Mouse (Mus musculus) limb, embryonic 15.5 days (tissue): ENCODE measurements around the gene Pou2af1. TPM values are rescaled to one million over a fixed set of nuclear protein-coding genes. Genes with fewer than 3 reads are reported as not detected.

Experiments
- ATAC-seq: fragments of 200-750 bp; cut with Nextera tagmentation; 2 replicates; pipeline ENCODE4 v1.8.0; 2017; ENCODE audit warnings: low read depth, moderate TSS enrichment; ENCODE audit not compliant: insufficient number of reproducible peaks, low FRiP score, low TSS enrichment
- H3K27ac ChIP-seq: fragments of 300-500 bp; sonication (generic); 2 replicates; pipeline ENCODE4 v1.5.1; 2015; ENCODE audit warnings: moderate library complexity, mild to moderate bottlenecking, inconsistent platforms
- H3K27me3 ChIP-seq: fragments of 300-500 bp; sonication (generic); 2 replicates; pipeline ENCODE4 v1.6.1; 2015; ENCODE audit warnings: inconsistent platforms
- H3K36me3 ChIP-seq: fragments of 300-500 bp; sonication (generic); 2 replicates; pipeline ENCODE4 v1.6.1; 2015; ENCODE audit warnings: inconsistent platforms
- H3K4me1 ChIP-seq: fragments of 300-500 bp; sonication (generic); 2 replicates; pipeline ENCODE4 v1.6.1; 2015; ENCODE audit warnings: inconsistent platforms
- H3K4me2 ChIP-seq: fragments of 300-500 bp; sonication (generic); 2 replicates; pipeline ENCODE4 v1.6.1; 2015; ENCODE audit warnings: mild to moderate bottlenecking, inconsistent platforms
- H3K4me3 ChIP-seq: fragments of 300-500 bp; sonication (generic); 2 replicates; pipeline ENCODE4 v1.5.1; 2015; ENCODE audit warnings: mild to moderate bottlenecking, inconsistent platforms
- H3K9ac ChIP-seq: fragments of 300-500 bp; sonication (generic); 2 replicates; pipeline ENCODE4 v1.6.1; 2015; ENCODE audit warnings: inconsistent platforms
- H3K9me3 ChIP-seq: fragments of 300-500 bp; sonication (generic); 2 replicates; pipeline ENCODE4 v1.6.1; 2016; ENCODE audit warnings: inconsistent platforms
- WGBS: fragments of 180-500 bp; shearing (Covaris S2); methylation state at CpG from one replicate; pipeline ENCODE4 v1.1.7; 2015; 5-methylcytosine and 5-hydroxymethylcytosine counted together
- polyA plus RNA-seq: library from polyadenylated mRNA; unstranded; fragments of >200 nt; fragmentation: Nextera tagmentation; extraction: Ambion mirVana; gene quantifications from 2 replicates; pipeline ENCODE4 v1.2.1, GENCODE M21; 2015

Gene Pou2af1
- polyA plus RNA-seq, 1 experiment from 2014 or later = 0.08 TPM

DNA sequence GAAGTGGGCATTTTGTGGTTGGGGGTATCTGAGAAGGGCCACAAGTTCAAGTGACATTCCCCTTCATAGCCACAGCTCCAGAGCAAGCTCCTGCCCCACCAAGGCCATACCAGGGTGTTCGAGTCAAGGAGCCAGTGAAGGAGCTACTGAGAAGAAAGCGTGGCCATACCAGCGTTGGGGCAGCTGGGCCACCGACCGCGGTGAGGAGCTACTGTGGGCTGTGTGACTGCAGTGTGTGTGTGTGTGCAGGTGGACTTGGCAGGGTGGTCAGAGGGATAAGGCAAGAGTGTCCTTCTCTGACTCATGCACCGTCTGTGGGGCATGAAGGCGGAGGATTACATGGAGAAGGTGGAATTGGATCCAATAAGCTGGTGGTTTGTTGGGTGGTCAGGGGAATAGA, 18.7 kb downstream of the Pou2af1 start:
- no peaks in the 10 kb centered on the region for H3K4me1 ChIP-seq

DNA sequence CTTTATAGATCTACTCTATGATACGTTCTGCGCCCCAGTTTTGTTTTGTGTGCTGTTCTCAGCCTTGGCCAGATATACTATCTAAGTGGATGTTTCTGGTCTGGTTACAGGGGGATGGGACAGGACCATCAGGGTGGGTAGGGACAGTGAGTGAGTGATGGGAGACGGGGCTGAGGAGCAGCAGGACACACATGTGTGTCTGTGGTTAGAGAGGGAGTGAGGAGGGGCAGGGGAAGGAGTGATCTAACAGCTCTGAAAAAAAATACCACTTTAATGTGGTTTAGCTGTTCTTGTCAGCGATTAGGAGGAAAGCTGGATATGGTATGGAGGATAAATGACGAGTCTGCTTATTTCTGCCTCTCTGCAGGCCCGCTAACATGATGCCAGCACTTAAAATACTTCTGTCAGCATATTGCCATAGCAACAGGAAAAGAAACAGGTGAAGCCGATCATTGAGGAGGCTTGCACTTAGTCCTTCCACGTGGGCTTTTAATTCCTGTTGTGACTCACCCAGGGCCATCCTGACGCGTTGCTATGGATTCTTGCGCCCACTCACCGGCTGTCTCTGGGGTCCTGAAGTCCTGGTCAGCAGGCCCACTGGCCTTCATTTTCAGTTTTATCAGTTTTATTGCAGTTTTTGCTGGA, 25.4 kb downstream of the Pou2af1 start:
- Histone ChIP-seq H3K4me1 (peaks cover 5% of the 10 kb centered on the region; the same call in 1 of the 2 replicates), H3K36me3 (no peaks in the 10 kb centered on the region), H3K9ac (no peak overlapping the region), H3K27ac (no peak overlapping the region), H3K4me3 (no peak overlapping the region), H3K27me3 (no peaks in the 10 kb centered on the region), H3K4me2 (no peak overlapping the region), H3K9me3 (no peaks in the 10 kb centered on the region)
- ATAC-seq = no peak
- 55% methylated on average over 12 of the region's 12 CpGs for WGBS

More for the DNA sequence above, 18.7 kb downstream of the Pou2af1 start:
- WGBS = 91% methylated on average over 8 of the region's 8 CpGs
- no peak for ATAC-seq
- Histone ChIP-seq H3K9ac (no peak overlapping the region), H3K4me3 (no peak overlapping the region), H3K27me3 (no peaks in the 10 kb centered on the region), H3K9me3 (no peaks in the 10 kb centered on the region), H3K27ac (no peak overlapping the region), H3K36me3 (no peaks in the 10 kb centered on the region), H3K4me2 (no peak overlapping the region)

- H3K36me3 ChIP-seq = no peaks in the 10 kb centered on the region
- H3K4me2 ChIP-seq = no peak overlapping the region
- no peaks in the 10 kb centered on the region for H3K9me3 ChIP-seq
- 59% methylated on average over 4 of the region's 4 CpGs for WGBS
- H3K4me1 ChIP-seq = 0 out of 2 replicates have a peak, but pooled peaks cover 2% of the 10 kb centered on the region
- H3K4me3 ChIP-seq = no peak overlapping the region
- H3K27me3 ChIP-seq = no peaks in the 10 kb centered on the region
- H3K9ac ChIP-seq = no peak overlapping the region
- ATAC-seq = no peak
- no peak overlapping the region for H3K27ac ChIP-seq
These were observed 43.4 kb downstream of the Pou2af1 start for GRCm38 (mm10) chr9:51256780-51257502.

- Histone ChIP-seq H3K4me2 (no peak overlapping the region), H3K9ac (no peak overlapping the region), H3K9me3 (no peaks in the 10 kb centered on the region), H3K4me3 (no peak overlapping the region), H3K36me3 (no peaks in the 10 kb centered on the region), H3K4me1 (no peaks in the 10 kb centered on the region), H3K27ac (no peak overlapping the region), H3K27me3 (no peaks in the 10 kb centered on the region)
- no peak for ATAC-seq
- 85% methylated on average over 5 of the region's 5 CpGs for WGBS
These were observed 44.9 kb downstream of the Pou2af1 start for GRCm38 (mm10) chr9:51258426-51258825.

- no peaks in the 10 kb centered on the region for H3K9me3 ChIP-seq
- ATAC-seq = no peak
- H3K27ac ChIP-seq = no peak overlapping the region
- no peaks in the 10 kb centered on the region for H3K27me3 ChIP-seq
- H3K9ac ChIP-seq = no peak overlapping the region
- no peak overlapping the region for H3K4me3 ChIP-seq
- 52% methylated on average over 5 of the region's 5 CpGs for WGBS
- H3K4me1 ChIP-seq = no peaks in the 10 kb centered on the region
- H3K4me2 ChIP-seq = no peak overlapping the region
- H3K36me3 ChIP-seq = no peaks in the 10 kb centered on the region
These were observed 55.3 kb downstream of the Pou2af1 start for GRCm38 (mm10) chr9:51268852-51269251.

GRCm38 (mm10) chr9:51271073-51271472, 57.6 kb downstream of the Pou2af1 start:
- Histone ChIP-seq H3K27ac (no peak overlapping the region), H3K9ac (no peak overlapping the region), H3K27me3 (no peaks in the 10 kb centered on the region), H3K4me1 (no peaks in the 10 kb centered on the region; the same call in 1 of the 2 replicates), H3K4me3 (no peak overlapping the region), H3K36me3 (no peaks in the 10 kb centered on the region), H3K4me2 (no peak overlapping the region), H3K9me3 (no peaks in the 10 kb centered on the region)
- WGBS = 84% methylated on average over 8 of the region's 8 CpGs
- ATAC-seq = no peak

- H3K4me1 ChIP-seq = no peaks in the 10 kb centered on the region; the same call in 1 of the 2 replicates
- no peak overlapping the region for H3K9ac ChIP-seq
- WGBS = 60% methylated on average over 5 of the region's 5 CpGs
- no peak overlapping the region for H3K27ac ChIP-seq
- no peak overlapping the region for H3K4me2 ChIP-seq
- no peaks in the 10 kb centered on the region for H3K27me3 ChIP-seq
- no peak for ATAC-seq
- no peaks in the 10 kb centered on the region for H3K36me3 ChIP-seq
- no peaks in the 10 kb centered on the region for H3K9me3 ChIP-seq
- no peak overlapping the region for H3K4me3 ChIP-seq
These were observed 58.6 kb downstream of the Pou2af1 start for GRCm38 (mm10) chr9:51272102-51272501.

- no peaks in the 10 kb centered on the region for H3K36me3 ChIP-seq
- no peak overlapping the region for H3K27ac ChIP-seq
- WGBS = 58% methylated on average over 9 of the region's 9 CpGs
- H3K4me2 ChIP-seq = no peak overlapping the region
- no peak for ATAC-seq
- H3K9me3 ChIP-seq = no peaks in the 10 kb centered on the region
- no peak overlapping the region for H3K9ac ChIP-seq
- H3K27me3 ChIP-seq = no peaks in the 10 kb centered on the region; the same call in 1 of the 2 replicates
- no peak overlapping the region for H3K4me3 ChIP-seq
- H3K4me1 ChIP-seq = peaks cover 5% of the 10 kb centered on the region; the same call in 1 of the 2 replicates
These were observed 60.2 kb downstream of the Pou2af1 start for GRCm38 (mm10) chr9:51273581-51274154.

DNA sequence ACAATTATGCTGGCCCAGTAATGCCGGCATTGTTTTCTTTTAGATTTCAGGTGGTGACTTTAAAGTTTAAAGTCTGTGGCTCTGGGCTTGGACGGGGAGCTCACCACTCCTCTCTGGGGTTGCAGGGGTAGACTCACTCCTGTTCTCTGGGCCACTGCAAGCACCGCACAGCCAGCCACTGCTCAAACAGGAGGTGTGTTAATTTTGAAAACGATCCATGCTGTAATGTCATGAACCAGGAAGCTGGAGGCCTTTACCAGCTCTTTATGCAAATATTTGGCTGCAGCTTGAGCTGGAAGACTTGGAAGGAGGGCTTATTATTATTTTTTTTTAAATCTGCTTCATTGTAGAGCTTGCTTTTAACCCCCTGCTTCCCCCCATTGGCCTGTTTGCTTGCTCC, 61.2 kb downstream of the Pou2af1 start:
- Histone ChIP-seq H3K27me3 (peaks cover 7% of the 10 kb centered on the region), H3K36me3 (no peaks in the 10 kb centered on the region), H3K9ac (no peak overlapping the region), H3K4me2 (no peak overlapping the region), H3K4me3 (no peak overlapping the region), H3K9me3 (no peaks in the 10 kb centered on the region), H3K4me1 (peaks cover 11% of the 10 kb centered on the region), H3K27ac (no peak overlapping the region)
- 32% methylated on average over 4 of the region's 4 CpGs for WGBS
- no peak for ATAC-seq

DNA sequence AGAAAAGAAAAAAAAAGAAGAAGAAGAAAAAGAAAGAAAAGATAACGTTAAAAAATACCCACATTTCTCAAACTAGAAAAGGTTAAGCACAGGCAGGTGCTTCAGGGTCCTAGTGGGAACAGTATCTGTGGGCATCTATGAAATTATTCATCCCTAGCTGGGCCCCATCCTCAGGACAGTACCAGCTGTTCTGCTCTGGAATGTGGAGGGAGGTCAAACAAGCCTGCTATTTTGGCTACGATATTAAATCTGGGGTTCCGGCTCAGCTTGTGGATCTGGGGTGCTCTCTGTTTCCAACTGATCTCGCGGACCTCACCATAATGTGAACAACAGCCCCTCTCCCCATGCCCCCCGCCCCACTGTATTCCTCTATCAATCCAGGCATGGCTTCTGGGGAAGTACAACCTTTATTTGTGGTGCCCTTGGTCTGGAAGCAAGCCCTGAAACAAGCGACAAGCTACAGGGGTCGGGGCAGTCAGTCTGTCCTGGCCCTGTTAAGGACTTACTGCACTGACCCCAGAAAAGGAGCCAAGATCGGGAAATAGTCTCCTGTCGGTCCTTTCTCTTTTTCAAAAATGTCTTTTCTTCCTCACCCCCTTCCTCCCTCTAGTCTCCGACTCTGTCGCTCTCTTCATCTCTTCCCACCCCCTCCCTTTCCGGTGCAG, 64.5 kb downstream of the Pou2af1 start:
- H3K27ac ChIP-seq = peak overlapping the region; percentile 69
- peak overlapping the region; percentile 54 for H3K4me3 ChIP-seq
- 0 out of 2 replicates have a peak, but pooled peaks have one; percentile 7 for ATAC-seq
- peak overlapping the region; percentile 86 for H3K4me2 ChIP-seq
- H3K9ac ChIP-seq = peak overlapping the region; percentile 44; the same call in 1 of the 2 replicates
- peaks cover 11% of the 10 kb centered on the region for H3K4me1 ChIP-seq
- WGBS = 13% methylated on average over 13 of the region's 13 CpGs
- H3K9me3 ChIP-seq = no peaks in the 10 kb centered on the region
- peaks cover 15% of the 10 kb centered on the region for H3K27me3 ChIP-seq
- H3K36me3 ChIP-seq = no peaks in the 10 kb centered on the region

GRCm38 (mm10) chr9:51278500-51279381, 65.2 kb downstream of the Pou2af1 start, which contains the start of gene Colca2:
TSS of gene Colca2 (minus strand) at chr9:51278569.
- peak within 1 kb of the TSS; percentile 54 for H3K4me3 ChIP-seq
- H3K27me3 ChIP-seq = peaks cover 15% of the 10 kb centered on the region
- under 1% methylated on average over 53 of the region's 53 CpGs for WGBS
- H3K4me2 ChIP-seq = peak within 1 kb of the TSS; percentile 86
- peak; percentile 88 for ATAC-seq
- H3K27ac ChIP-seq = peak within 1 kb of the TSS; percentile 69
- H3K36me3 ChIP-seq = no peaks in the 10 kb centered on the region
- H3K9me3 ChIP-seq = no peaks in the 10 kb centered on the region
- peak within 1 kb of the TSS; percentile 44; the same call in 1 of the 2 replicates for H3K9ac ChIP-seq
- peaks cover 11% of the 10 kb centered on the region for H3K4me1 ChIP-seq
